Mouse (Mus musculus): ENCODE measurements at regions not wholly inside any gene's neighbourhood (a gene's known extent, or its start where the extent isn't known, plus 50 kb on each side); places are given as distances from the start of the nearest gene placed in this dataset.

GRCm38 (mm10) chr11:26793928-26794628 lies 200.3 kb upstream of the Vrk2 start:
- Histone ChIP-seq H3K4me2 (ENCODE audit: low read depth, severe bottlenecking) (no peak overlapping the region), H3K27ac (replicated peaks; ENCODE audit: low read depth, low read length) (no peak overlapping the region), H3K4me1 (ENCODE audit: control insufficient read depth, insufficient read depth, low read length) (no peaks in the 10 kb centered on the region), H3K9me3 (ENCODE audit: control insufficient read depth, low read length) (no peaks in the 10 kb centered on the region), H3K9ac (ENCODE audit: low read length) (no peak overlapping the region), H3K4me3 (ENCODE audit: low read depth, low read length) (no peak overlapping the region), H3K36me3 (ENCODE audit: control insufficient read depth, insufficient read depth, low read length) (no peaks in the 10 kb centered on the region), H3K27me3 (ENCODE audit: control insufficient read depth, insufficient read depth, low read length) (no peaks in the 10 kb centered on the region)
- ATAC-seq (ENCODE audit: insufficient number of reproducible peaks, low FRiP score, low TSS enrichment, low read depth) = no peak
- DNase-seq (ENCODE audit: low spot score) = no peak
- WGBS = 84% methylated on average over 3 of the region's 3 CpGs

GRCm38 (mm10) chr11:26789281-26789680 lies 195.5 kb upstream of the Vrk2 start:
- WGBS = 53% methylated on average over 2 of the region's 2 CpGs
- Histone ChIP-seq H3K4me3 (ENCODE audit: low read depth, low read length) (no peak overlapping the region), H3K9me3 (ENCODE audit: control insufficient read depth, low read length) (no peaks in the 10 kb centered on the region), H3K4me1 (ENCODE audit: control insufficient read depth, insufficient read depth, low read length) (0 out of 2 replicates have a peak, but pooled peaks cover 2% of the 10 kb centered on the region), H3K36me3 (ENCODE audit: control insufficient read depth, insufficient read depth, low read length) (no peaks in the 10 kb centered on the region), H3K27me3 (ENCODE audit: control insufficient read depth, insufficient read depth, low read length) (no peaks in the 10 kb centered on the region), H3K4me2 (ENCODE audit: low read depth, severe bottlenecking) (no peak overlapping the region), H3K27ac (replicated peaks; ENCODE audit: low read depth, low read length) (no peak overlapping the region), H3K9ac (ENCODE audit: low read length) (no peak overlapping the region)
- no peak for DNase-seq (ENCODE audit: low spot score)
- no peak for ATAC-seq (ENCODE audit: insufficient number of reproducible peaks, low FRiP score, low TSS enrichment, low read depth)

- Histone ChIP-seq H3K4me1 (ENCODE audit: control insufficient read depth, insufficient read depth, low read length) (peaks cover 7% of the 10 kb centered on the region; the same call in 1 of the 2 replicates), H3K36me3 (ENCODE audit: control insufficient read depth, insufficient read depth, low read length) (no peaks in the 10 kb centered on the region), H3K4me2 (ENCODE audit: low read depth, severe bottlenecking) (no peak overlapping the region), H3K27ac (replicated peaks; ENCODE audit: low read depth, low read length) (no peak overlapping the region), H3K27me3 (ENCODE audit: control insufficient read depth, insufficient read depth, low read length) (no peaks in the 10 kb centered on the region), H3K9me3 (ENCODE audit: control insufficient read depth, low read length) (no peaks in the 10 kb centered on the region), H3K9ac (ENCODE audit: low read length) (no peak overlapping the region), H3K4me3 (ENCODE audit: low read depth, low read length) (no peak overlapping the region)
- WGBS = 31% methylated on average over 1 of the region's 1 CpGs
- no peak for DNase-seq (ENCODE audit: low spot score)
- ATAC-seq (ENCODE audit: insufficient number of reproducible peaks, low FRiP score, low TSS enrichment, low read depth) = peak; percentile 85; the same call in 1 of the 2 replicates
Observed at GRCm38 (mm10) chr11:26785164-26785563, 191.4 kb upstream of the Vrk2 start.

- Histone ChIP-seq H3K36me3 (ENCODE audit: control insufficient read depth, insufficient read depth, low read length) (no peaks in the 10 kb centered on the region), H3K9me3 (ENCODE audit: control insufficient read depth, low read length) (no peaks in the 10 kb centered on the region), H3K27ac (replicated peaks; ENCODE audit: low read depth, low read length) (no peak overlapping the region), H3K4me3 (ENCODE audit: low read depth, low read length) (no peak overlapping the region), H3K4me1 (ENCODE audit: control insufficient read depth, insufficient read depth, low read length) (no peaks in the 10 kb centered on the region), H3K27me3 (ENCODE audit: control insufficient read depth, insufficient read depth, low read length) (no peaks in the 10 kb centered on the region), H3K4me2 (ENCODE audit: low read depth, severe bottlenecking) (no peak overlapping the region), H3K9ac (ENCODE audit: low read length) (no peak overlapping the region)
- no peak for DNase-seq (ENCODE audit: low spot score)
- ATAC-seq (ENCODE audit: insufficient number of reproducible peaks, low FRiP score, low TSS enrichment, low read depth) = no peak
- 57% methylated on average over 3 of the region's 3 CpGs for WGBS
Observed at GRCm38 (mm10) chr11:26773122-26773796, 179.5 kb upstream of the Vrk2 start.

GRCm38 (mm10) chr11:26755576-26755975 lies 161.8 kb upstream of the Vrk2 start:
- ATAC-seq (ENCODE audit: insufficient number of reproducible peaks, low FRiP score, low TSS enrichment, low read depth) (no peak), DNase-seq (ENCODE audit: low spot score) (no peak)
- Histone ChIP-seq H3K9me3 (ENCODE audit: control insufficient read depth, low read length) (no peaks in the 10 kb centered on the region), H3K4me1 (ENCODE audit: control insufficient read depth, insufficient read depth, low read length) (no peaks in the 10 kb centered on the region), H3K36me3 (ENCODE audit: control insufficient read depth, insufficient read depth, low read length) (no peaks in the 10 kb centered on the region), H3K27ac (replicated peaks; ENCODE audit: low read depth, low read length) (no peak overlapping the region), H3K9ac (ENCODE audit: low read length) (no peak overlapping the region), H3K4me2 (ENCODE audit: low read depth, severe bottlenecking) (no peak overlapping the region), H3K27me3 (ENCODE audit: control insufficient read depth, insufficient read depth, low read length) (no peaks in the 10 kb centered on the region), H3K4me3 (ENCODE audit: low read depth, low read length) (no peak overlapping the region)
- 70% methylated on average over 3 of the region's 3 CpGs for WGBS

GRCm38 (mm10) chr11:26753616-26754015 lies 159.8 kb upstream of the Vrk2 start:
- DNase-seq (ENCODE audit: low spot score) (no peak), ATAC-seq (ENCODE audit: insufficient number of reproducible peaks, low FRiP score, low TSS enrichment, low read depth) (no peak)
- H3K4me2 ChIP-seq (ENCODE audit: low read depth, severe bottlenecking) = no peak overlapping the region
- no peak overlapping the region for H3K27ac ChIP-seq (replicated peaks; ENCODE audit: low read depth, low read length)
- H3K27me3 ChIP-seq (ENCODE audit: control insufficient read depth, insufficient read depth, low read length) = no peaks in the 10 kb centered on the region
- H3K4me3 ChIP-seq (ENCODE audit: low read depth, low read length) = no peak overlapping the region
- no peak overlapping the region for H3K9ac ChIP-seq (ENCODE audit: low read length)
- WGBS = 78% methylated on average over 1 of the region's 1 CpGs
- no peaks in the 10 kb centered on the region for H3K36me3 ChIP-seq (ENCODE audit: control insufficient read depth, insufficient read depth, low read length)
- H3K4me1 ChIP-seq (ENCODE audit: control insufficient read depth, insufficient read depth, low read length) = no peaks in the 10 kb centered on the region
- H3K9me3 ChIP-seq (ENCODE audit: control insufficient read depth, low read length) = no peaks in the 10 kb centered on the region

- DNase-seq (ENCODE audit: low spot score) = no peak
- no peak for ATAC-seq (ENCODE audit: insufficient number of reproducible peaks, low FRiP score, low TSS enrichment, low read depth)
- Histone ChIP-seq H3K9me3 (ENCODE audit: control insufficient read depth, low read length) (no peaks in the 10 kb centered on the region), H3K4me1 (ENCODE audit: control insufficient read depth, insufficient read depth, low read length) (no peaks in the 10 kb centered on the region), H3K27me3 (ENCODE audit: control insufficient read depth, insufficient read depth, low read length) (no peaks in the 10 kb centered on the region), H3K27ac (replicated peaks; ENCODE audit: low read depth, low read length) (no peak overlapping the region), H3K9ac (ENCODE audit: low read length) (no peak overlapping the region), H3K36me3 (ENCODE audit: control insufficient read depth, insufficient read depth, low read length) (no peaks in the 10 kb centered on the region), H3K4me2 (ENCODE audit: low read depth, severe bottlenecking) (no peak overlapping the region), H3K4me3 (ENCODE audit: low read depth, low read length) (no peak overlapping the region)
- WGBS = 94% methylated on average over 1 of the region's 1 CpGs
Observed at GRCm38 (mm10) chr11:26742235-26742634, 148.4 kb upstream of the Vrk2 start.

GRCm38 (mm10) chr11:26739732-26740131 lies 145.9 kb upstream of the Vrk2 start:
- no peak overlapping the region for H3K9ac ChIP-seq (ENCODE audit: low read length)
- DNase-seq (ENCODE audit: low spot score) (no peak), ATAC-seq (ENCODE audit: insufficient number of reproducible peaks, low FRiP score, low TSS enrichment, low read depth) (no peak)
- 86% methylated on average over 4 of the region's 4 CpGs for WGBS
- no peak overlapping the region for H3K4me2 ChIP-seq (ENCODE audit: low read depth, severe bottlenecking)
- no peak overlapping the region for H3K27ac ChIP-seq (replicated peaks; ENCODE audit: low read depth, low read length)
- H3K27me3 ChIP-seq (ENCODE audit: control insufficient read depth, insufficient read depth, low read length) = no peaks in the 10 kb centered on the region
- no peaks in the 10 kb centered on the region for H3K9me3 ChIP-seq (ENCODE audit: control insufficient read depth, low read length)
- H3K36me3 ChIP-seq (ENCODE audit: control insufficient read depth, insufficient read depth, low read length) = no peaks in the 10 kb centered on the region
- H3K4me3 ChIP-seq (ENCODE audit: low read depth, low read length) = no peak overlapping the region
- no peaks in the 10 kb centered on the region for H3K4me1 ChIP-seq (ENCODE audit: control insufficient read depth, insufficient read depth, low read length)
